Mouse (Mus musculus): ENCODE data around the gene Gp2.

Gp2 gene

DNA sequence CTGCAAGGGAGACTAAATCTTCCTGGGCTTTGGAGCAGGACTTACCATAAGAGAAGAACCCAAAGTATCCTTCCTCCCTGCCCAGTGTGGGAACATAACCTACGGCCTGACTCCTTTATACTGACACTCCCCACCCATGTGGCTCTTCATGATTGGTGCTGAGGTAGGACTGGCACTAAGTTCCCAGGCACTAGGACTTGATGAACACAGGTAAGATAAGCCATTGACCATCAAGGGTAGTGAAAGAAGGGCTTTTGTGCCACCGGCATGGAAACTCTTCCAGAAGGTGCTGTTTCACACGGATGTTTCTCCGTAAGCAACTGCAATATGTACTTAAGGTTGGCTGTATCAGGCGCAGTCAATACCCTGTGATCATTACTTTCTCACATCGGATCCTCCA, at the start of gene Gp2:
Gene Gp2, minus strand, starts transcription at position 101 of the 400 bp plus-strand sequence.
- DNase-seq: no peak

DNA sequence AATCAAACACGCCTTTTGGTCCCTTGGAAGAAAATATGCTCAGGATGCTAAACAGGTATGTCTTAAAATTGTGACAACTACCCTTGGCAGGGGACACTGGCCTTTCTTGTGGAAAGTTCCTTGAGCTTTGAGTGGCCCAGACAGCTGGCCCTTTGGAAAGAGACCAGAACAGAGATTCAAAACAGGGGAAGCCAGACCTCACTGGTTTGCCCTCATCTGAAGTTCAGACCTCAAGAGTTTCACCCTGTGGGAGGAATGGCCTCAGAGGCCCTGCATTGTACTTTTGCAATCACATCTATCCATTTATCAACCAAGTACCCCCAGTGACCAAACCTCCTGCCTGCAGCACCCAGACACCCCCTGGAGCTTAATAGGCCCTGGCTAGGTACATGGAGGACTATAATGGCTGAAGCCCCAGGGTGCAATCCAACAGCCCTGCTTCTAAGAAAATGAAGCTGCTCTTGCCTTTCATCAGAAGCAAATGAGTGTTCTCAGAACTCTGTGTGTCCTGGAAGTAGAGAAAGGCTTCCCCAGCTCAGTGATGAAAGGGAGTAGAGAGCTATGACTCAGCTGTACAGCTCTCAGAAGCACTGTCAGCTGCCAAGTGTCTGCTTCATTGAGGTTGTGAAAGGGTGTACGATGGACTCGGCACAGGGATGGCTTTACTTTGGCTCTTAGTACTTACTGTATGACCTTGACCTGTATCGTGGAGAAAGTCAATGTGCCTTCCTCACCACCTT, 31.1 kb upstream of the Gp2 start:
- DNase-seq: no peak

DNA sequence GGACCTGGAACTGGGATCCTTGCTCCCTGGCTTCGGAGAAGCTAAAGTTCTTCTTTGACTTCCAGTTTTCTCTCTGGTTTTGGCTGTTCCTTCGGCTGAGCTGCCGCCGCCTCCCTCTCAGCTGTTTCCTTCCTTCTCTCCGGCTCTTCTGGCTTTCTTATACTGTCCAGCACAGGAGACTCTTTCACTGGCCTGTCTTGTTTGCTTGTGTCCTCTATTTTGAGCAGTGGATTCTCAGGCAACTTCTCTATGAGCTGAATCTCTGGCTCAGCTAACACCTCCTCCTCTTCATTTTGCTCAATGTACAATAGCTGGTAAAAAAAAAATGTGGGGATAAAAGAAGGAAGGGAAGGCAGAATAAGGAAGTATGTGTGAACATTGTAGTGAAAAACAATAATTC, 27.6 kb upstream of the Gp2 start:
- DNase-seq: no peak

DNA sequence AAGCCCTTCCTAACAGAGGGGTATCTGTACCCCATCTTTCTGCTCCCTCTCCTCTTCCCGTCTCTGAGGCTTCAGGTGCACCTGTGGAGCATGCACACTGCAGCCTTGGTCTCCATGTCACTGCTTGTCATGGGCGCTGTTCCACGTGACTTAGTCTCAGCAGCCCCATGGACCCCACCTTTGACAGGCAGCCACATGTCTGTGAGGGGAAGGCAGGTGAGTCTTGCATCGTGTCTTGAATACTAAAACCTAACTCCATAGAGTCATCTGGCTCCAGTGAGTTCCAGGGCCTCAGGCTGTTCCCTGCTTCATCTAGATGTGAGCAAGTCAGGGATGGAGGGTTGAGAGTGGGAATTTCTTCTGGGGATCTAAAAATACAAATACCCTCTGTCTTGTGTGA, 25.1 kb upstream of the Gp2 start:
- no peak for DNase-seq

DNA sequence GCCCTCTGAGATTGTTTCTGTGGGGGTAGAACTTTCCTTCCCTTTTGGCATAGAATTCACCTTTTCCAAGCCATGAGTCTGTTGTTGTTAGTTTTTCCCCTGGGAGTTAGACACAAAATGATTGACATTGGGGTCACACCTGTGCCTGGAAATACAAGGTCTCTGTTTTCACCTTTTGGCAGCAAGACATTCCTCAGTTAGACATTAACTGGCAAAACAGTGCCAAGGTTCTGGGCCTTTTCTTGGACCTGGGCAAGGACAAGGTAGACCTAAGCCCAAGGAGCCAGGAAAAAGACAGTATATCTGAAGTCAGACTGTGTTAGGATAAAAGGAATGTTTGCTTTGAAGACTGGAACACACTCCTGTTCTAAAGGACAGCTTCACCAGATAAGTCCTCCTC, 20.2 kb upstream of the Gp2 start, which contains the start of gene Umod:
Gene Umod, minus strand, starts transcription at position 27 of the 400 bp plus-strand sequence.
- DNase-seq: no peak

DNA sequence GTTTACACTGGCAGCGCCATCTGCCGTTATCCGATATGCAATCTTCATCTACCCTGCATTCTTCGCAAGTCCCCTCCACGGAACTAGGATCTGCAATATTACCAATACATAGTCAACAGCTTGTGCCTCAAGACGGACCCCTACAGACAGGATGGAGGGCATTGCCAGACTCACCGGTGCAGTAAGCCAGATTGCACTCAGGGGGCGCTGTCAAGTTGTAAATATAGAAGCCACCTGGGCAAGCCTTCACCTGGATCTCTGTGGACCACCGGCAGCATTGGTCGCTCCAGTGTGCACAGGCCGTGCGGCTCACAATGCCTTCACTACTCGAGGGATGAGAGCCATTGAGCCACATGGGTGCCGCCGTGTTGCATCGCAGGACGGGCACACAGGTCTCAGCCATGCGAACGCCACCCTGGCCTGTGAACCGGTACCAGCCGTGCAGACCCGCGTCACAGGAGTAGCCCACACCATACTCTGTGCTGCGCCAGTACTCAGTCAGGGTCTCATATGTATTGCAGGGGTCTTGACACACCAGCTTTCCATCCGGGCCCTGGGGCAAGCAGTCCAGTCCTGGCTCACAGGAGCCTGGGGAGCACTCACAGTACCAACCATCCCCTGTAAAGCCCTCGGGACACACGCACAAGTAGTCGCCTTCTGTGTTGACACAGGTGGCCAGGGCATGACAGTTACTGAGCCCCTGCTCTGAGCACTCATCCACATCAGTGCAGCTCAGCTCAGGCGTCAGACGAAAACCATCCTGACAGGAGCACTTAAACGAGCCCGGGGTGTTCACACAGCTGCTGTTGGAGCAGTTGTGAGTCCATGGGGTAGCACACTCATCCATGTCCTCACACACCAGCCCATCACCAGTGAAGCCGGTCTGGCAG, 17.7 kb upstream of the Gp2 start:
- no peak for DNase-seq

DNA sequence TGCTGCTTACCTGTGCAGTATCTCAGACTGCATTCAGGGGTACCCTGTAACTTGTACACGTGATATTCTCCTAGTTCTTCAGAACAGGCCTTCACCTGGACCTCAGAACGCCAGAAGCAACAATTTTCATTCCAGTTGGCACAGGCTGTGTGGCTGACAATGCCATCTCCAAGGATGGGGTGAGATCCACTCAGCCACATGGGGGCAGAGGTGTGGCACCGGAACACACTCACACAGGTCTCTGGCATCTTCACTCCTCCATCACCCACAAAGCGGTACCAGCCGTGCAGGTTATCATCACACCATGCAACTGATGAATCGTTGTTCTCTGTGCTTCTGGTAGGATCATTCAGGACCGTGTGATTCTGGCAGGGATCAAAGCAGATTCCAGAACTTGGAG, 4.9 kb downstream of the Gp2 start:
- DNase-seq: no peak

DNA sequence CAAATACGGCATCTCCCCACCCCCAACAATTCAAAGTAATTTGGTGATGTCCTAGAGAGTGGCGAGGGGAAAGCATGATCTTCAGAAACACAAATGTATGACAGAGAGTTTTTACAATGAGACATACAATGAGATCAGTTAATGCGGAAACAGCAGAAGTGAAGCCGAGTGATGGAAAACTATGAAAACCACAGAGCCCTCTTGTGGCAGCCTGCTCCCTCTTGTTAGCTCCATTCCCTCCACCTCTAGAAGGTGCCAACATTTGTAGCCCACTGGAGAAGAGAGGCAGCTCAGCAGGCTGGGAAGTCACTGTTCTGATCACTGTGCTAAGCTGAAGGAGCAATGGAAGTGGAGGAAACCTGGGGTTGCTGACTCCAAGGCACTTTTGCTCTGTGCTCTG, 15.2 kb downstream of the Gp2 start:
- DNase-seq: no peak

DNA sequence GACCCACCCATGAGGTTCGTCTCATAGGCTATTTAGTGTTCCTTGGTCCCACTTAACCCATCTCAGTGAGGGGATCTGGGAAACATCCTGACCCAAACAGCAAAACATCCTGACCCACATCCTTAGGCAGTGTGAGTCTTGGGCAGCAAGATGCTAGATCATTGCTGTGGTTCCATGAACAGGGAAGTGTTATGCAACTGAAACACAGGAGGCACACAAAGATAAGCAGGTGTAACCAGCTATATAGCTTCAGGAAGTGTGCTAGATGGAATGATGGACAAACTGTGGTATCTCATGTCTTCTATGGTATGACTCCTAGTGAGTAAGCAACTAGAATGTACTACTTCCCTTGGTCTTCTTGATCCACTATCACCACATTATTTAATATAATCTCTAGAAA, 17.1 kb downstream of the Gp2 start:
- DNase-seq: no peak

DNA sequence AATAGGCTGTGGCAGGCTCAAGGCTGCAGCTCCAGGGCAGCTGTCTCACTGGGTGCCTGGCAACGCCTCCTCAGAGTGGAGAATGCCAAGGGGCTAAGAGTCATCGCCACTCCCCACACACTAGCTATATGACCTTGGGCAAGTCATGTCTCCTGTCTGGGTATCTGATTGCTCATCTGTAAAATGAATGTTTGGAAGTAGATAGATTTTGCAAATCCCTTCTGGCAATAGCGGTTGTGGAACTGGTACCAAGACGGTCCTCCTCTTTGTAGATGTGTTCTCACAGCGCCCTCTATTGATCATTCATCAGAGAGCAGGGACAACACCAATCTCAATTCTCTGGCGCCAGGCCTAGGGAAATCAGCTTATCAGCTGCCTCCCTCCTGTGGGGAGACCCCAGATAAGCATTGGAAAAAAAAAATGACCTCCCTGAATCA, 31.9 kb downstream of the Gp2 start:
- no peak for DNase-seq

DNA sequence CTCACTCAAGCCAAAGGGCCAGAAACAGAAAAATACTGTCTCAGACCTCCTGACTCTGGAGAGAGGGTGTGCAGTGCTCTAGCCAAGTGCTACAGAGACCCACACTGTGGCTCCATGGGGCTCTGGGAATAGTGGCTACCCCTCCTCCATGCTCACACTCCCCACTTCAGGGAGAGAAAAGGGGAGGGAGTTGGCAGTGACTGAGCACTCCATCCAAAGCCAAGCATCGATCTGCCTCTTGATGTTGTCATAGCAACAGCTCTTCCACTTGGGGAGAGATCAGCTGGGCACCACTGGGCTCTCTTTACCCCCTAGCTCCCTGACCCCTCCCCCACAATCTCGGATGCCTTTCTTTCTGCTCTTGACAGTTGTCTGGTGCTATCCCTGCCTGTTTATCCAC, 38.4 kb downstream of the Gp2 start:
- DNase-seq: no peak

DNA sequence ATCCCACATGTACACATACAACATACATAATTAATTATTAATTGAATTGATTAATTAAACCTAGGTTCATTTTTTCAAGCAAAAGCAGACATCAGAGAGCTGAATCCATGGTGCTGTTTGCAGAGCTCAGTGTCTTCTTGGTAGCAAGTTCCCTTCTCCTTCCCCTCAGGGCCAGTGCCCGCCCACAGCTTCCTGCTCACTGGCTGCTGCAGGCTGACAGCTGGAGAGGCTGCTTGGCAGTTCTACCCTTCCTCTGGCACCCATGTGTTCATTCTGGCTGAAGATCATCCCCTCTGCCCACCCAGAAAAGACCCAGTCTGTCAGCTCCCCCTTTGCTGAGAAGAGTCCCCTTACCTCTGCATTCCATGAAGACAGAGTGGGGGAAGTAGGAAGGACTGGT, 40.6 kb downstream of the Gp2 start:
- DNase-seq: no peak

DNA sequence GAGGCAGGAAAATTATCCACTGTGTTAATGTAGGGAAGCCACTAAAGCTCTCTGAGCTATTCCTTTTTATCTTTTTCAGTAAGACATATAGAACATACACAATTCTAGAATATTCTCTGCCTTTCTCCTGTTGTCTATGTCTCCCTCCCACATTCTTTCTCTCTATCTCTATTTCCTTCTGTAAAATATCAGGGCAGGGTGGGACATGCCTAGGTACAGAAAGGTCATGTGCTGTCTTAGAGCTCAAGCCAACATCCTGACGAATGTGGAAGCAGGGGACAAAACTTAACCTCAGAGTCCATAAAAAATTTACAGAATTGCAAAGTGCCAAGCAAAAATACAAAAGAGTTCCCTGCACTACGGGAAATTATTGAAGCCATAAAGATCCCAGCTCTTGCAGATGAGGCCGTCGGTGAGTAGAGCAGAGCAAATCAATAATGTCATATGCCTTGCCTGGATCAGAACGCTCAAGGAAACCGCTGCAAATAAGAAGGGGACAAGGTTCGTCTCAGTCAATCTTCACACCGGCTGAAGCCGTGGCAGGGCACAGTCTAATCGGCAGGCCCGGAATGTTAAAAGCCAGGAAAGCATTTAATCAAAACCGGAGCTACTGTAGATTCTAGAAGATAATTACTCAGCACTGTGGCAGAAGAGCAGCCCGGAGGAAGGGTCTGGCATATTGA, 64.9 kb downstream of the Gp2 start:
- DNase-seq: no peak

Data from thymus, adult 18-20 months (tissue).